Mouse (Mus musculus): ENCODE data around the gene Pfkm. TPM values are rescaled to one million over a fixed set of nuclear protein-coding genes. Genes with fewer than 3 reads are reported as not detected.

Pfkm gene
- total RNA-seq, 2 experiments from 2014 or later: 9.5 to 15.8 TPM

DNA sequence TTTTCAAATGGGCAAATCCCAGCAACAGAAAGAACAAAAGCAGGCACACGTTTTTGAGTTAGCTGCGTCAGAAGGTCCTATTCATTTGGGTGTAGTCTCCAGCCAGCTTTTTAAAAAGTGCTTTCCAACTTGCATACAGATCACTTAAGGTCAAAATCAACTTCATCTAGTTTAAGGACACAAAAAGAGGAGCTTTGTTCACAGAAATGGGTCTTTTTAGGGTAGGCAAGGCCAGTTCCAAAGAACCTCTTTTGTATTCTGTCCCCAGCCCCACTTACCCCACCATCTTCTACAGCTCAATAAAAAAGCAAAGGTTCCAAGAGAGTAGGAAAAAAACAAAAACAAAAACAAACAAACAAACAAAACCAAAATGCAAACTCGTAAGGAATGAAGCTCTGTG lies 42.3 kb downstream of the Pfkm start:
- no peak for ATAC-seq (replicated peaks; ENCODE audit: poor library complexity, severe bottlenecking)

DNA sequence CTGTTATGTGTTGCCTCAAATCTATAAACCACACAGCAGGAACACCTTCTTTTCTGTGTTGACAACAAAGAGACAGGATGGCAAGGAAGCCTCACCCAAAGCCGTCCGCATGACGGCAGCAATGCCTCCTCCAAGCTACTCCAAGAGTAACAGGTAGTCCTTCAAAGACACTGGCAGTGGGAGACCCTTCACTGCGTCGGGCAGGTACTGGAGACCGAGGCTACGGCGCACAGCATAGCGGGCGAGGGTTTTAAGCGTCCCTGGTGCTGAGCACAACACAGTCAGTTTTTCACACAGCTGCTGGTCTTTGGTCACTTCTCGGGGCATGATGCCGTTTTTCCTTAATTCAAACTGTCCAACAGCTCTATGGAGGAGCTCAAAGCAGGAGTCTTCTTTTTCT lies 43.3 kb downstream of the Pfkm start:
- ATAC-seq (replicated peaks; ENCODE audit: poor library complexity, severe bottlenecking): no peak

DNA sequence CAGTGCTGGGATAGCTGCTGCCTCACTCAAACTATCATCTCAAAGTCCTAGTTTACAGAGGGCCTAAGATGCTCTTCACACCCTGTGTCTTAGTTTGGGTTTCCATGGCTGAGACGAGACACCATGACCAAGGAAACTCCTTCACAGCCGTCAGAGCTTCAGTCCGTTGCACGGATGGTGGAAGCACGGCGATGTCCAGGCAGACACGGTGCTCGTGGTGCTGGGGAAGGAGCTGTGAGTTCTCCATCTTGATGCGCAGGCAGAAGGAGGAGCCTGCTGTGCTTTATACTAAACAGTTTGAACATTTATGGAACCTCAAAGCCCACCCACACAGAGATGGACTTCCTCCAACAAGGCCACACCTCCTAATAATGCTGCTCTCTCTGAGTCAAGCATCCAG lies 44.5 kb downstream of the Pfkm start:
- no peak for ATAC-seq (replicated peaks; ENCODE audit: poor library complexity, severe bottlenecking)

DNA sequence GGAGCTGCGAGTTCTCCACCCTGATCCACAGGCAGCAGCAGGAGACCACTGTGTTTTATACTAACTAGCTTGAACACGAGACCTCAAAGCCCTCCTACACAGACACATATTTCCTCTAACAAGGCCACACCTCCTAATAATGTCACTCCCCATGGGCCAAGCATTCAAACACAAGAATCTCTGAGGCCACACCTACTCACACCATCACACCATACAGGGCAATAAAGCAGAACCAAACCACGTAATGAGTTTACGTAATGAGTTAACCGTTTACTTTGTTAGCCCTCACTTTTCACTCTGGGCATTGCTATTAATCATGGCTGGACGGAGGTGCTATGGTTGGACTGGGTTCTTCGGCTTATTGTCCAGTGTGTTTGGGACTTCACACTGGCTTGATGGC lies 47.4 kb downstream of the Pfkm start:
- ATAC-seq (replicated peaks; ENCODE audit: poor library complexity, severe bottlenecking): peak; percentile 91

DNA sequence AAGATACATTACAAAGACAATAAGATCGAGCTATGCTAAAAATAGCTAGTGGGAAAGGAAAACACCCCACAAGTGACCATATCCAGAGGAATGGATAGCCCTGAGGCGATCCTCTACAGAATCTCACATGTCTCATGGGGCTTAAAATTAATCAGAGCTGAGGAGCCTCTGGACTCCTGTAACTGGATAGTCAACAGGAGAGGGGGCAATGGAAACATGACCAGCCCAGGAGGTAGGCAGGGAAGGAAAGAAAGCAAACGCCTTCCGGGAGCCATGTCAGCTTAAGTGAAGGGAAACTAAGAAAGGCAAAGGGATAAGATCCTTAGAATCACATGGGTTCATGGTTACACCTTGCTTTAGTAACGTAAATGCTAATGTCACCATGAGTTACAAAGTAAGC lies 48.4 kb downstream of the Pfkm start:
- ATAC-seq (replicated peaks; ENCODE audit: poor library complexity, severe bottlenecking): no peak

DNA sequence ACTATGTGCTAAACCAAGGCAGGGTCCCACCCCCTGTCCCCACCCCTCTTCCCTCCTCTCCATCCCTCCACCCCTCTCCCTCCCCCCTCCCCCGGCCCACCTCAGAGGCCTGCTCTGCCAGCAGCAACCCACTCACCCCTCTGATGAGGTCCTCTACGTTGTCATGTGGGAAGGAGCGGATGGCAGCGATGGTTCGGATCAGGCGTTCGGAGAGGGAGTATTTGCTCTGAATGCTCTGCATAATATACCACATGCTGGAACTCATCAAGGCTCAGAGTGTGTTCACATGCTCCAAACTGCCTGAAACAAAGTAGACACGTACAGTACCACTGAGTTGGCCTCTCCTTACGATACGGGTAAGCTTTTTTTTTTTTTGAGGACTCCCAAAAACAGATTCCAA lies 50.1 kb downstream of the Pfkm start:
- ATAC-seq (replicated peaks; ENCODE audit: poor library complexity, severe bottlenecking): no peak

DNA sequence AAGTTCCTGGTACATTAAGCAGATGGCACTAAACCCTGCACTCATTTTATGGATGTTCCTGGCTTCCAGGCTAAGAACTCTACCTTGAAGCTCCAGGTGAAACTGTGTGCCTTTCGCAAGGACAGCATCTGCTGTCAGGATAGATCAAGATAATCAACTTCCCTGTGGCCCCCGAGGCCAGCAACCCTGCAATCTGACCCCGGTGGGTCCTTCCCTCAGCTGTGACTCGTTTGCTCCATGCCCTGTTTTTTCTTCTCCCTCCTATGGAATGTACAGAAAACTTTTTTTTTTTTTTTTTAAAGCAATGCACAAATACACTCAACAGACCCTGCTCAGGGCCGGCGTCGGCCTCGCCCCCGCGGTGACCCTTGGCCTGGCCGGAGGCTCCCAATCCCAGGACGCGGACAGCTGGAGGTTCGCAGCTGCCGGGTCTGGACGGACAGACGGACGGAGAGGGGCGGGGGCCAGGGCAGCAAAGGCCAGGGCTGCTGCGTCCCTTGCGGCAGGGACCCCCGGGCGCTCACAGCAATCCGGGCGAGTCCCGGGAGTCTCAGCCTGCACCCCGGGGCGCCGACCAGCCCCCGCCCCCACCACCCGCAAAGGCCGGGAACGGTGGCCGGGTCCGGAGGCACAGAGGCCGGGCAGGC lies 52.6 kb downstream of the Pfkm start:
- ATAC-seq (replicated peaks; ENCODE audit: poor library complexity, severe bottlenecking): no peak

DNA sequence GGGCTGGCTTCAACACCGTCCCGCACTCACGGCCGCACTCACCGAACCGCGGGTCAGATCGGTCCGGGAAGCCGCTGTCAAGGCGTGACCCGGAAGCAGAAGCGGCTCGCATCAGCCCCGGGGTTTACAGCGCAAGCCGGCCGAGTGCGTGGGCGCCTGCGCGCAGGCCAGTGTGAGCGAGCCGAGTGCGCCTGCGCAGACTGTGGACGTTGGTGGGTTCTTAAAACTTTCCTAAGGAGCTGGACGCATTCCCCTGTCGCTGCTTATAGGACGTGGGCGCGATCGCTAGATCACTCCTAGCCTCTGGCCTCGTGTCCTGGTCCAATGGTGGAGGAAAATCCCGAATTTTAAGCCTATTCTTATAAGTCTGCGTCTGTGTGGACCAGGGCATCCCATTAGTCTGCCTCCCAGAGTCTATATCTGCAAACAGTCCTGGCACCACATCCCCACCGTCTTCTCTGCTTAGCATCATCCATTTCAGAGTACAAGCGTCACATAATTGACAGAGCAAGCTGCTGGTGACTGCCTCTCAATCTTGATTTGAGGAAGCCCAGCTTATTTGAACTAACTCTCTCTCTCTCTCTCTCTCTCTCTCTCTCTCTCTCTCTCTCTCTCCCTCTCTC lies 53.3 kb downstream of the Pfkm start:
- ATAC-seq (replicated peaks; ENCODE audit: poor library complexity, severe bottlenecking): peak; percentile 98

DNA sequence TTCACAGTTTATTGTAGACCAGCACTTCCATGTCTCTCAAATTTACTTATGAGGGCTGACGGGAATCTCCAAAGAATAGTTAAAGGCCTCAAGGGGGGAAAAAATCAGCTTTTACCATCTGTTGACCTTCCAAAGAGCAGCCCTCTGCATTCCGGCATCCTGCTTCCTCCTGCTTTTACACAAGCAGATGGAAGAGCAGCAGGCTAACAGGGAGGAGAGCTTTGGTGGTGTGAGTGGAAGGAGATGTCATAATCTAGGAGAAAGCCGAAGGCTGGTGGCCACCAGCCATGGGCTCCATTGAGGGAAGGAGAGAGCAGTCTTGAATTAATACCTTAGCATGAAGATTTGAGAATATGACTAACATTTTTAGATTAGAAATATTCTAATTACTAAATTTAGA lies 56.0 kb downstream of the Pfkm start:
- ATAC-seq (replicated peaks; ENCODE audit: poor library complexity, severe bottlenecking): no peak

DNA sequence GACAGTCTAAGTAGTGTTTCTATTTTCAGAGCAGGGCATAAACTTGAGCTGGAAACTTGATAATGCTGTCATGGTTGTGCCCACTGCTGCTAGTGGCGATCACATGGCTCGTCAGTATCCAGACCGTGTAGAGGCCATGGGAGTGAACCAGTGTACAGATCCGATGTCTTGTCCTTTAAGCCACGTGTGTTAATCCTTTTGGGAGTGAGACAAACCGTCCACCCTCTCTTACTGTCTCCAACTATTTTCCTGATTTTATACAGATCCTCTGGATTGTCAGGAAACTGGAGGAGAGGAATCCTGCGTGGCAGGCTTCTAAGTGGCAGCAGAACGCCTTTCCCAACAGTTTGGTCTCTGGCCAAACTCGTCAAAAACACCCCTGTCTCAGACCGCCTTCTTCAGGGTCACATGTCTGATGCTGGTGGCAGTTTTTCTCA lies 56.8 kb downstream of the Pfkm start:
- ATAC-seq (replicated peaks; ENCODE audit: poor library complexity, severe bottlenecking): no peak

DNA sequence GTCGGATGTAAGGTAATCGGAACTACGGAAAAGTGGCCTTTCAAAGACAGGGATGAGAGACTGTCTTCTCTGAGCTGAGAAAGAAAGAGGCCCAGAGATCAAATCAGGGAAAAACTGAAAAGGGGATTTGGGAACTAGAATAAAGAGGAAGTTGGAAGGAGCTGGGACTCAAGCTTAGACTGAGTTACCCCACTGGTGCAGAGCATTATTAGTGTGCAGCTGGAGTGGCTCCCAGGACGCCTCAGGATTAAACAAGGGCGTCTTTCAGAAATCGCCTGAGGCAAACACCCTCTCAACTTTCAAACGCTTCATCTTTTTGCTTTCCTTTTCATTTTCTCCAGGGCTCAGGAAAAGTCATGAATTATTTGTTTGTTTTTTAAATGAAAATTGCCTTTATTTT lies 60.5 kb downstream of the Pfkm start:
- ATAC-seq (replicated peaks; ENCODE audit: poor library complexity, severe bottlenecking): peak; percentile 79

DNA sequence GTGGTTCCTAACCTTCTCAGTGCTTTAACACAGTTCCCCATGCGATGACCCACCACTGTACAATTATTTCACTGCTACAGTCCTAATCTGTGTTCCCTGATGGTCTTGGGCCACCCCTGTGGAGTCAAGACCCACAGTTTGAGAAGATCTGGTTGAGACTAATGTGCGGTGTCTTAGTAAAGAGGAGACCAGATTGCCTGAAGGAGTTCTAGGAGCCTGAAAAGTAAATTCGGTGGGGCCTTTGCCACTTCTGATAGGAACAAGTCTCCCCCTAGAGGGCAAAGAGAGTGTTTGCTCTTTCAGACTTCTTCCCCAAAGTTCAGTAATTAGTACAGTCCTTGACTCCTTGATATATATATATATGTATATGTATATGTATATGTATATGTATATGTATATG lies 61.2 kb downstream of the Pfkm start:
- ATAC-seq (replicated peaks; ENCODE audit: poor library complexity, severe bottlenecking): peak; percentile 68; the same call in 1 of the 2 replicates

DNA sequence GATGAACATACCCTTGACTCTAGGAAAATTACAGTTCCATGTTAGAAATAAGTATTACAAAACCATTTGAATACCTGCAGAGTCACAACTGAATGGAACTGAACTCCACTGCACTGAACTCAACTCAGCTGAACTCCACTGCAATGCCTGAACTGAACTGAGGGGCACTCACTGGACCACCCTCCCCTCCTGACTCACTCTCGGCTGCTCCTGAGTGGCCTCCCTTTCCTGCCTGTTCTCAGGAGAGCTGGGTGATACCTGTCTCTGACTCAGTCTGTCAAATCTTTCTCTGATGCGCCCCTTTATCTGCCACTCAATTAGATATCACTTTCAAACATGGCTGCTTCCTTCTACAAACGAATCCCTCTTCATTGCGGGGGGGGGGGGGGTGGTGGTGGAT lies 61.8 kb downstream of the Pfkm start:
- no peak for ATAC-seq (replicated peaks; ENCODE audit: poor library complexity, severe bottlenecking)

DNA sequence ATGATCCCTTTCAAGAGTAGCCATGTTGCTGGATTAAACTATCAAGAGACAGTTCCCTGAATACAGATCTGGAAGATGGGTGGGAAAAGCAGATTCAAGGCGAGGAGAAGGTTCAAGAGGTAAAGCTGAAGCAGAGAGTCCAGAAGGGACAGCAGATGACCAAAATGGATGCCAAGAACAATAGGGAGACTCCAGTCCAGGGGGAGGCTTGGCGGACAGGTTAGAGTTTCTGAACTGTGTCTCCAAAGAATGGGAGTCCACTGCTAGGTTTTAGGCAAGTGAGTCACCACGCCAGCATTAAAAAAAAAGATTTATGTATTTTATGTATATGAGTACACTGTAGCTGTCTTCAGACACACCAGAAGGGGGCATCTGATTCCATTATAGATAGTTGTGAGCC lies 62.2 kb downstream of the Pfkm start:
- no peak for ATAC-seq (replicated peaks; ENCODE audit: poor library complexity, severe bottlenecking)

DNA sequence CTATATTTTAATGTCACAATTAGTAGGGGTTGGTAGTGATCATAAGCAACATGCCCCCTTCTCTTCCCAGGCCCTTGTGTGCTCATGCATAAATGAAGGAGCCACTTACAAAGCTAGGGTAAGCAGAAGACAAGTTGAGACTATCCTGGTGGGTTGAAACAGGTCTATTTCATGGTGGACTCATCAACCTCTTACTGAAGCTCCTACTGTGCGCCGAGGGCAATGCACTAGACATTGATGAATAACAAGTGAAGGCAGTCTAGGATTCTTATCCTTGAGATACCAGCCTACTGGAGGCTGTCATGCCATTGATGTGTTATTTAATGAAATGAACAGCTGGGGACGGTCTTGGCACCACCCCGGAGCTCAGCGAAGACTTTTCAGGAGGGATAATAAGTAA lies 62.9 kb downstream of the Pfkm start:
- ATAC-seq (replicated peaks; ENCODE audit: poor library complexity, severe bottlenecking): no peak

DNA sequence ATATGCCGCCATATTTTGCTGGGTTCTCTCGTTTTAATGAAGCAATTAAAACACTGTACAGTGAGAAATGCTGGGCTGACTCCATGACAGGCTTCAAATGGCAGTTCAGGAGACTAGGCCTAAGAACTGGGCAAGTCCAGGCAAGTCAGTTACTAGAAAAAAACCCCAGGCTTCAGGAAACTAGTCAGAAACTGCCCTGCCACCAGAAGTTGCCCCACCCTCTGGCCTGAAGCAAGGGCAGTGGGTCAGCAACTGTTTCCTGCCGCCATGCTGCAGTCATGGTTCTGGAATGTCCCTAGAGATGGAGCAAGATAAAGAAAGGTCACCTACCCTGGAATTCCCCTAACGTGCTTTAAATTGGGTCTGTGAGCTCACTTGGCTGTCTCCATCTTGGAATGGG lies 63.6 kb downstream of the Pfkm start:
- no peak for ATAC-seq (replicated peaks; ENCODE audit: poor library complexity, severe bottlenecking)

DNA sequence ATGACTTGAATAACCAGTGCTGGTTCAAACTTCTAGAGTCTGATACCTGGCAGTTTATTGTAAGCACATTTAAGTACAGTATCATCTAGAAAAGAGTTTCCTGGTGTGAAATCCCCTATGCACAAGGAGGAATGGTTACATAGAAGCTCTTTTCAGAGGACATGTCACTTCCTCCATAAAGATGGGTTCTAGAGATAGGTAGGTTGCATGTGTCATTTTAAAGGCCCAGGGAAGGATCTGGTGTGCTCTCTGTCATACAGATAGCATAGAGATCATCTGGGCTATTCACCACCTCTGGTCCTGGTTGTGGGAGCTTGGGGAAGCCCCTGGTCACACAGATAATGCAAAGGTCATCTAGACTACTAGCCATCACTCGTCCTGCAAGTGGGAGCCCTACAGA lies 64.9 kb downstream of the Pfkm start:
- ATAC-seq (replicated peaks; ENCODE audit: poor library complexity, severe bottlenecking): no peak

DNA sequence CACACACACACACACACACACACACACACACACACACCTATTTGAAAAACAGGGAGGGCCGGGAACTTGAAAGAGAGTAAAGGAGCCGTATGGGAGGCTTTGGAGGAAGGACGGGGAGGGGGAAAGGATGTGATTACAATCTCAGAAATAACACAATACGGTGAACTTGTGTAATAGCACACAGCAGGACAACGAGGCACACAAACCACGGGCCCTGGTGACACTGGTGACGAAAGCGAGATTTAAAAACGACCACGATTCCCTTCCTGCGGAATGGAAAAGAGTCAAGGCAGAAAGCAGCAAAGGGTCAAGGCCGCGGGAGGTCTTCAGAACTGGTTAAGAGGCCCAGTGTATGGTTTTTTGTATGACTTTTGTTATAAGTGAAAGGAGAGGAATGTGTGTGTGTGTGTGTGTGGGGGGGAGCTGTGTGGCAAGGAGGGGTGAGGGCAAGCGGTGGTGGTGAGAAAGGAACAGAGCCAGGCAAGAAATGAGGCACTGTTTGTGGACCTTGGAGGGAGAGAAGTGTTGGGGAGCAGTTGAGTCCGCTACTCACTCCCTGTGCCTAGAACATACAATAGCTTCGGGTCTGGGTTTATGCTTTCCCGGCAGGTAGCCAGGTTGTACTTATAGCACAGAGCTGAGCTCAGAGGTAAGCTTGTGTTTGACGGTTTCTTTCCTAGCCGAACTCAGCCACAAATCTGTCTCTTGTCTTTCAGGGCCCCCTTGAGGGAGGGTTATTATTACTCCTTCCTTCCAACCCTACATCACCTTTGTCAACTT lies 68.8 kb downstream of the Pfkm start:
- peak; percentile 86 for ATAC-seq (replicated peaks; ENCODE audit: poor library complexity, severe bottlenecking)

DNA sequence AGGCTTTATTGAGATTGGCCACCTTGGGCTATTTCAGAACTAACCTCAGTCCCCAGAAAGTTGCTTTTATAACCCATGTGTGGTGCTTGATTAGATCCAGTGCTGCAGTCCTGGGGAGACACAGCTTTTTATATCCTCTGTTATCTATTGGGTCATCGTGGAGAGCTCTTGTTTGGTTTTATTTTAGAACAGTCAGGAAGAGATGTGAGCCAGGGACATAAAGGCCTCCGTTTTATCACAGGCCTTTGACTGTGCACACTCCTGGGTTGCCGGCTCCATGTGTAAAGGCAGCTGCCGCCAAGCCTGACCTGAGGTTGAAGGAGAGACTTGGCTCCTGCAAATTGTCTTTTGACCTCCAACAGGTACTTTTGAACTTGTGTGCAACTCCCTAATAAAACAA lies 70.2 kb downstream of the Pfkm start:
- no peak for ATAC-seq (replicated peaks; ENCODE audit: poor library complexity, severe bottlenecking)

DNA sequence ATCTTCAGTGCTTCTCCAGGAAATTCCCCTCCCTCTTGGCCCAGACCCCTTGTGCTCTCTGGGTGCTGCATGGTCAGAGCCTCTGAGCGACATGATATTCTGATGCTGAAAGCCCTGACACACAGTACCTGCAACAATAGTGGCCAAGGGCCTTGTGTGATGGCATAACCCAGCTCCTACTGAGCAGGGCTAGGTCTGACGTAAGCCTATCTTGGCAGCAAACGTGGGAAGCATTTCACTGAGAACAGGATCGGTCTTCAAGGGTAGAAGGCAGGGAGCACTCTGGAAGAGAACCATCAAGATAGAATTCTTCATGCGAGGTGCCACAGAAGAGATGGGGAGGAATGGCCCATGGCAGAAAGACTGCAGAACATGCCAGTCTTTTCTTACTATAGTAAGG lies 73.1 kb downstream of the Pfkm start, which contains the start of gene Asb8:
Asb8 (minus strand) TSS at position 101 of the 400 bp plus-strand sequence.
- no peak for ATAC-seq (replicated peaks; ENCODE audit: poor library complexity, severe bottlenecking)

DNA sequence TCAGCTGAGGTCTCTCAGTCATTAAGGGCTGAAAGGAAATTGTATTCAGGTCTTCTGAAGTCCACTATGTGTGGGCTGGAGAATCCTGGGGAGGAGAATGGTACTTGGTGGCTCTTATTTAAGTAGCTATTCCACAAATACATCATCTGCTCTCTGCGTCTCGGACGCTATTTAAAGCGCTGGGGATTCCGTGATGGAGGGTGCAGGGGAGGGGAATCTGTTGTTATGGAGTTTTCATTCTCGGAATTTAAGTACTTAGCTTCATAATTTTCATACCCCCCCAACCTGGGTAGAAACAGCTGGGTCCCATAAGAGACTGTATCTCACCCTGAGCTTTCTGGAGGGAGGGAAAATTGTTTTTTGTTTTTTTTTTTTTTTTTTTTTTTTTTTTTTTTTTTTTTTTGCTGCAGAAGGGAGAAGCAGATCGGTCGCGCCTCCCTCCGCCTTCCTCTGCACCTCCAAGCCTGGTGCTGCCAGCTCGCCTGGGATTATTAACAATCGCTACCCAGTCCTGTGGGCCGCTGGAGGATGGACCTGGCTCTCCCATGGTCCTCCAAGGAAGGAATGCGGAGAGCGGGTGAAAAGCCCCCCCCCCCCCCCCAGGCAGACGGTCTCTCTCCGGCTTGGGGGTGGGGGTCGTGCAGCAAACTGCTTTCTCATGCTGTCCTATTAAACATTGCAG lies 74.7 kb downstream of the Pfkm start, which contains the start of gene Ccdc184:
Ccdc184 (plus strand) TSS at position 196 of the 682 bp plus-strand sequence.
- ATAC-seq (replicated peaks; ENCODE audit: poor library complexity, severe bottlenecking): no peak
